Mouse (Mus musculus) spleen, adult 2 months (tissue): ENCODE results near the gene Vstm4.

Experiments used
- CTCF ChIP-seq: fragments of 200-500 bp; IDR thresholded peaks from 2 replicates; pipeline ENCODE4 v1.5.1; 2011; ENCODE audit warnings: mild to moderate bottlenecking, inconsistent platforms; ENCODE audit not compliant: insufficient read depth, insufficient read length, insufficient replicate concordance; ENCODE audit errors: extremely low read depth
- POLR2A ChIP-seq: fragments of 200-500 bp; IDR thresholded peaks from 2 replicates; pipeline ENCODE4 v1.6.1; 2011; ENCODE audit warnings: low read depth, low read length, inconsistent platforms

- TF ChIP-seq POLR2A (no peak), CTCF (no peak)
These were observed 37.8 kb downstream of the Vstm4 start for GRCm38 (mm10) chr14:32894341-32894853.
